Mouse (Mus musculus) spleen, adult 2 months (tissue): Measurements from ENCODE around the gene Hs1bp3. TPM values are rescaled to one million over a fixed set of nuclear protein-coding genes. Genes with fewer than 3 reads are reported as not detected.

Experiments
- DNase-seq, 2 experiments: peaks; one replicate each; pipeline versions ENCODE4 v3.0.0 to v3.0.0-alpha.2; 2012 to 2021; ENCODE audit warnings: low spot score in 2 of 2, low read depth in 1 of 2
- H3K27ac ChIP-seq: fragments of 200-500 bp; 2 replicates; pipeline ENCODE4 v1.5.1; 2012; ENCODE audit warnings: low read length, inconsistent platforms; ENCODE audit not compliant: insufficient read depth
- H3K27me3 ChIP-seq: fragments of 200-500 bp; 2 replicates; pipeline ENCODE4 v1.6.1; 2012; ENCODE audit warnings: mild to moderate bottlenecking, moderate library complexity, low read length, inconsistent platforms; ENCODE audit not compliant: control insufficient read depth, insufficient read depth
- H3K36me3 ChIP-seq: fragments of 200-500 bp; 2 replicates; pipeline ENCODE4 v1.6.1; 2012; ENCODE audit warnings: mild to moderate bottlenecking, low read length, inconsistent platforms; ENCODE audit not compliant: control insufficient read depth, insufficient read depth
- H3K4me1 ChIP-seq: fragments of 200-500 bp; 2 replicates; pipeline ENCODE4 v1.6.1; 2011; ENCODE audit warnings: inconsistent platforms; ENCODE audit not compliant: control insufficient read depth, insufficient read depth, insufficient read length
- H3K4me3 ChIP-seq: fragments of 200-500 bp; 2 replicates; pipeline ENCODE4 v1.5.1; 2011; ENCODE audit warnings: mild to moderate bottlenecking, inconsistent platforms; ENCODE audit not compliant: insufficient read depth, insufficient read length; ENCODE audit errors: extremely low read depth
- CTCF ChIP-seq: fragments of 200-500 bp; IDR thresholded peaks from 2 replicates; pipeline ENCODE4 v1.5.1; 2011; ENCODE audit warnings: mild to moderate bottlenecking, inconsistent platforms; ENCODE audit not compliant: insufficient read depth, insufficient read length, insufficient replicate concordance; ENCODE audit errors: extremely low read depth
- POLR2A ChIP-seq: fragments of 200-500 bp; IDR thresholded peaks from 2 replicates; pipeline ENCODE4 v1.6.1; 2011; ENCODE audit warnings: low read depth, low read length, inconsistent platforms
- WGBS: fragments of 180-500 bp; shearing (Covaris S2); methylation state at CpG from one replicate; pipeline ENCODE4 v1.1.7; 2018; 5-methylcytosine and 5-hydroxymethylcytosine counted together
- polyA plus RNA-seq: library from polyadenylated mRNA; depleted of rRNA; stranded (reverse); fragments of >200 nt; gene quantifications from 2 replicates; pipeline ENCODE4 v1.2.3, GENCODE M21; 2012

Gene Hs1bp3
- polyA plus RNA-seq, 1 experiment, result 11.1 TPM

DNA sequence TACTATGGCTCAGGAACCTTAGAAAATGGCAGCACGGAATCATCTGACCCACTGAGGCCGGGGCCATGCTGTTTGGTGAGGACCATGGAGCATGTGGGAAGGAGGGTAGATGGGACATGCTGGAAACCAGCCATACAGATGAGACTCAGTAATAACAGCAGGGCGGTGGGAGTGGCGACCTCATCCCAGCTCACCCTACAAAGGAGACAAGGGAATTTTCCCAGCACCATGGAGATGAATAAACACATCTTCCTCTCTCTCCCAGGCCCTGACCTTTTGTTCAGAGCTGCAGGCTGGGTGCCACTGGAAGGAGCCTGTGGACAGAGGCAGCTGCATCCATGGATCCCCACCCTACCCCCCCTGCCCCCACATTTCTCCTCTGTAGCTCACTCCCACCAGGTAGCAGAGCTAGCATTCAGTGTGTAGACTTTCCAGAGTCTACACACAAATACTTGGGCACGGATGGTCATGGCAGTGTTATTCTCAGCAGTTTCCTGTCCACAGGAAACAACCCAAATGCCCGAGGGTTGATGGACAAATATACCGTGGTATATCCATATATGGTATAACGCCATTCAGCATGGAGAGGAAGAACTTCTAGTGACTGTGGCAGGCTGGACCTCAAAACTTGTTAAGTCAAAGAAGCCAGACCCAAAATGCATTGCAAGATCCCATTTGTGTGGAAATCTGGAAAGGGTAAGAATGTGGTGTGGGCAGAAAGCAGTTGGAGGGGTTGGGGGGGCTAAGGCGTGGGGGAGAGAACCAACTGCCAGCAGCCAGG, 35.7 kb downstream of the Hs1bp3 start:
- H3K27me3 ChIP-seq, result no peaks in the 10 kb centered on the region
- H3K27ac ChIP-seq, result no peak overlapping the region
- peaks cover 27% of the 10 kb centered on the region; the same call in 1 of the 2 replicates for H3K4me1 ChIP-seq
- H3K4me3 ChIP-seq, result no peak overlapping the region
- WGBS, result 67% methylated on average over 9 of the region's 9 CpGs
- H3K36me3 ChIP-seq, result no peaks in the 10 kb centered on the region
- no peak for DNase-seq
- TF ChIP-seq CTCF (no peak), POLR2A (no peak)

DNA sequence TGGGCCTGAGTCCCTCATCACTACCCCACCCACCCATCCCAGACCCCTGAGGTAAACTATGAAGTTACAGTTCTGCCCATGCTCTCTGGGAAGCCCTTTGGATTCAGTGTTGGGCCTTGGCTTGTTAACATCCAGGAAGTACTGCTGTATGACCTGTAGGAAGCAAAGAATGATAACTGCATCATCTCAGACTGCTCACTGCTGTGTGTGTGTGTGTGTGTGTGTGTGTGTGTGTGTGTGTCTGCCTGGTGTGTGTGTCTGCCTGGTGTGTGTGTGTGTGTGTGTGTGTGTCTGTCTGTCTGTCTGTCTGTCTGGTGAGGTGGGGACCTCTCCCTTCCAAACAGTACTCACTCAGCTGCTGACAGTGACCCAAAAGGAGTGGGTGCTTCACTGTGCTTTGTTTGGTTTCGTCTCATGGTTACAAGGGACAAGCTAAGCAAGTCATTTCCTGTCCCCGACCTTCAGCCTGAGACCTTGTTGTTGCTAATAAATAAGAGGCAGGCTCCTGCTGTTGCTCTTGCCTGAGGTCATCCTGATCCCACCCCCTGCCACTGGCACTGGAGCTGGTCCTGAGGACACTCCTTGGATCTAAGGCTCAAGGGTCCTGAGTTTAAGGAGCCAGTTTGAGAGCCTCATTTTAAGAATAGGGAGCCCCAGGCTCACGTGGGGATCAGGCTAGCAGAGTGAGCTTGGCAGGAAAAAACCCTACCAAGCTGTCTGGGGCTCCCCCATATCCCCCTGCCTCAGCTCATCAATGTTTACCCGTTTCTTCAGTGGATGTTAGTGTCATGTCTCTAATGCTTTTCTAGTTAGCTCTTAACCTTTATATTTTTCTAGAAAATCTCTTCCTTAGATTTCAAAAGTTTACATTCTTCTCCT, 38.0 kb downstream of the Hs1bp3 start:
- TF ChIP-seq POLR2A (no peak), CTCF (no peak)
- no peak overlapping the region for H3K4me3 ChIP-seq
- H3K27ac ChIP-seq, result peak overlapping the region; percentile 90
- 15% methylated on average over 4 of the region's 4 CpGs for WGBS
- H3K4me1 ChIP-seq, result peaks cover 16% of the 10 kb centered on the region; the same call in 1 of the 2 replicates
- H3K36me3 ChIP-seq, result no peaks in the 10 kb centered on the region
- DNase-seq, result peak in 1 of 2 experiments; percentile 76
- no peaks in the 10 kb centered on the region for H3K27me3 ChIP-seq

DNA sequence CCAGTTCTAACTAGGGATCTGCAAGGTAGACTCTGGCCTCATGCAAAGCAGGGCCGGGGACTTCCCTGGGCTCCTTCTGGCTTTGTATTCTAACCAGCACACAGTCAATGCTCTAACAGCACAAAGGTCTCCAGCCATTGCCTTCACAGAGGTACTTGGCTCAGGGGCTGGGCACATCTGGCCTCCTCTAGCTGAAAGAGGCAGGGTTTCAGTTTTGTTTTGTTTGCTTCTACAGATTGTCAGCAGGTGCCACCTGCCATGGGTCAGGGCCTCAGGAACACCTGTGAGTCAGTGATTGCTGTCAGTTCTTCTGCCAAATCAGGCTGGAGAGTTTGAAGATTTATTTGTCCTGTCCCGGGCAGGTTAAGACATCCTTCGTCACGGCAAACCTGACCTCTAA, 39.8 kb downstream of the Hs1bp3 start:
- Histone ChIP-seq H3K4me1 (peaks cover 15% of the 10 kb centered on the region), H3K36me3 (no peaks in the 10 kb centered on the region), H3K27me3 (no peaks in the 10 kb centered on the region), H3K4me3 (no peak overlapping the region), H3K27ac (peak overlapping the region; percentile 57)
- DNase-seq, result peak; percentile 32 to 50
- 45% methylated on average over 4 of the region's 4 CpGs for WGBS
- TF ChIP-seq POLR2A (no peak), CTCF (no peak)

GRCm38 (mm10) chr12:8354187-8354586, 41.0 kb downstream of the Hs1bp3 start:
- 84% methylated on average over 1 of the region's 1 CpGs for WGBS
- Histone ChIP-seq H3K27ac (no peak overlapping the region), H3K36me3 (no peaks in the 10 kb centered on the region), H3K4me3 (no peak overlapping the region), H3K27me3 (no peaks in the 10 kb centered on the region), H3K4me1 (peaks cover 8% of the 10 kb centered on the region)
- TF ChIP-seq CTCF (no peak), POLR2A (no peak)
- DNase-seq, result no peak

DNA sequence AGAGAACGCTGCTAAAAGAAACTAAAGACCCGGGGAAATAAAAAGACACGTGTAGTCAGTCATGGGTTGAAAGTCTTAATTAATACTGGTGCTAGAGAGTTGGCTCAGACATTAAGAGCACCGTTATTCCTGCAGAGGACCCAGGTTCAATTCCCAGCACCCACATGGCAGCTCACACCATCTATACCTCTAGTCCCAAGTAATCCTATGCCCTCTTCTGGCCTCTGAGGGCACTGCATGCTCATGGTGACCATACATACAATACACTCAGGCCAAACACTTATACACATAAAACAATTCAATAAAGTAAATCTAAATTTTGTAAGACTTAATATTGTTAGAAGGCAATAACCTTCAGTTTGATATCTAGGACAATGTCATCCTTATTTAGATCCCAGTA, 41.8 kb downstream of the Hs1bp3 start:
- Histone ChIP-seq H3K4me1 (peaks cover 13% of the 10 kb centered on the region), H3K27me3 (no peaks in the 10 kb centered on the region), H3K36me3 (no peaks in the 10 kb centered on the region), H3K27ac (no peak overlapping the region), H3K4me3 (no peak overlapping the region)
- no peak for TF ChIP-seq POLR2A
- no peak for TF ChIP-seq CTCF
- no peak for DNase-seq
- WGBS, result 89% methylated on average over 4 of the region's 4 CpGs

- 17% methylated on average over 5 of the region's 5 CpGs for WGBS
- H3K27me3 ChIP-seq, result no peaks in the 10 kb centered on the region
- TF ChIP-seq POLR2A (no peak), CTCF (no peak)
- no peaks in the 10 kb centered on the region for H3K36me3 ChIP-seq
- H3K27ac ChIP-seq, result no peak overlapping the region
- peak in 1 of 2 experiments; percentile 21 for DNase-seq
- peaks cover 8% of the 10 kb centered on the region for H3K4me1 ChIP-seq
- H3K4me3 ChIP-seq, result no peak overlapping the region
Observed at GRCm38 (mm10) chr12:8357449-8357848, 44.2 kb downstream of the Hs1bp3 start.
